Mouse (Mus musculus) kidney, adult 2 months (tissue): ENCODE measurements around the gene Lpp.

Source experiments
- CTCF ChIP-seq: fragments of 200-500 bp; conservative IDR thresholded peaks from 2 replicates; pipeline ENCODE4 v1.5.1; 2011; ENCODE audit warnings: low read depth, mild to moderate bottlenecking, control low read depth, low read length, moderate library complexity, mixed read lengths; ENCODE audit not compliant: insufficient read depth, insufficient read length
- POLR2A ChIP-seq: fragments of 200-500 bp; IDR thresholded peaks from one replicate; pipeline ENCODE4 v1.6.1; 2011; ENCODE audit warnings: low read depth, low read length, control low read depth

DNA sequence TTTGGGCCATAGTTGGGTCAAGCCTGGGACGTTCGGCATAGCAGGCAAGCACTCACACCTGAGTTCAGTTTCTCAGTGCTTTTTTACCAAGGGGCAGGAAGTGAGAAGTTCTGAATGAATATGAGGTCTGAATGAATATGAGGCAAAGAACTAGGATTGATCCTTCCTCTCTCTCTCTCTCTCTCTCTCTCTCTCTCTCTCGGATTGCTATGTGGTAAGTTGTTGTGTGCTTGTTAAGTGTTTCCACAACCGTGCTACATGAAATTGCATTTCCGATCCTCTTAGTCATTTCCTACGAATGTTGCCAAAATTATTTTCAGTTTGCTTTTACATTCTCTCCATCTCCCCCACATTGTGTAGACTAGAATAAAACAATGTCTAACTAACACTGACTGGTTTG, 517.0 kb downstream of the Lpp start:
- TF ChIP-seq CTCF: no peak
- TF ChIP-seq POLR2A: no peak
